Mouse (Mus musculus): ENCODE measurements around the gene Vps52.

DNA sequence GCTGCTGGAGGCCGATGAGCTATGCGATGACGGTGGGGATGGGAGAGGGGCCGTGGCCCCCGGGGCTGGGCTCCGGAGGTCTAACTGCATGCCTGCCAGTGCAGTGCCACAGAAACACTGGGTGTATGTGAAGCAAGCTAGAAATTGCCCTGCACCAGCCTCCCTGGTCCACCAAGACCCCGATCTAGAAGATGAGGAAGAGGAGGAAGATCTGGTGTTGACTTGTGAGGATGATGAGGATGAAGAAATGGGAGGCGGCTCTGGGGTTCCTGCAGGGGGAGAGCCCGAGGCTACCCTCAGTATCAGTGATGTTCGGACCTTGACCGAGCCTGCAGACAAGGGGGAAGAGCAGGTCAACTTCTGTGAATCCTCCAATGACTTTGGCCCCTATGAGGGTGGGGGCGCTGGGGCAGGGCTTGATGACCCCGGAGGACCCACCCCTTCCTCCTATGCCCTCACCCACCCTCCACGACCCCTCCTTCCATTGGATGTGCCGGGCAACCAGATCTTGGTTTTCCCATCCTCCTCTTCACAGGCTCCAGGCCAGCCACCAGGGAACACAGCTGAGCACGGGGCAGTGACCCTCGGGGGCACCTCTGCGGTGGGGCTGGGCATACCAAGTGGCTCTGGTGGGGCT, 37.8 kb upstream of the Vps52 start:
- TF ChIP-seq POLR2A (IDR thresholded peaks at IDR 0.05; ENCODE audit: control insufficient read depth, extremely low read depth, insufficient read depth, low read length, poor library complexity) (no peak), CTCF (IDR thresholded peaks at IDR 0.05; ENCODE audit: borderline replicate concordance, control insufficient read depth, extremely low read depth, insufficient read depth, low read length, poor library complexity) (no peak)
